Mouse (Mus musculus) G1E (cell line): ENCODE results near the gene Gm13276. TPM values are rescaled to one million over a fixed set of nuclear protein-coding genes. Genes with fewer than 3 reads are reported as not detected.
"Not testable (repeated sequence)": the region's sequence is repeated elsewhere in the genome, so short reads cannot be mapped to it uniquely, and the experiment has no call there.

ENCODE experiments used
- ATAC-seq: 2 replicates; pipeline ENCODE4 v1.8.0; 2016; ENCODE audit warnings: mild to moderate bottlenecking; ENCODE audit not compliant: insufficient number of reproducible peaks, poor library complexity, low FRiP score, severe bottlenecking; ENCODE audit errors: extremely low read depth
- DNase-seq: peaks from one replicate; pipeline ENCODE4 v3.0.0; 2012; ENCODE audit warnings: low spot score
- H3K27me3 ChIP-seq: 2 replicates; pipeline ENCODE4 v1.6.1; 2012; ENCODE audit warnings: mild to moderate bottlenecking, low read length, inconsistent platforms; ENCODE audit not compliant: insufficient read depth
- H3K36me3 ChIP-seq: replicated peaks from 2 replicates; pipeline ENCODE3; 2012; ENCODE audit warnings: mild to moderate bottlenecking, inconsistent platforms
- H3K4me1 ChIP-seq: 2 replicates; pipeline ENCODE4 v1.6.1; 2012; ENCODE audit warnings: low read depth, low read length, inconsistent platforms, mixed read lengths; ENCODE audit not compliant: insufficient read depth
- H3K4me3 ChIP-seq: 2 replicates; pipeline ENCODE4 v1.5.1; 2012; ENCODE audit warnings: low read depth, mild to moderate bottlenecking, inconsistent platforms, low read length, moderate library complexity, mixed read lengths
- H3K9me3 ChIP-seq: replicated peaks from 2 replicates; pipeline ENCODE4 v1.6.1; 2012; ENCODE audit warnings: inconsistent platforms
- polyA plus RNA-seq: library from polyadenylated mRNA; stranded (reverse); fragments of >175 nt; gene quantifications from 2 replicates; pipeline ENCODE4 v1.2.3, GENCODE M21; 2012
- total RNA-seq, 2 experiments: library from RNA; stranded (forward) in 1 of 2; stranded (reverse) in 1 of 2; fragments of 200-1000 nt in 1 of 2; fragments of >200 nt in 1 of 2; fragmentation: Nextera tagmentation in 1 of 2; gene quantifications; 2 replicates each; pipeline ENCODE4 v1.2.3; 2014 to 2017

Gene Gm13276
- total and polyA plus RNA-seq, 3 experiments: not detected

DNA sequence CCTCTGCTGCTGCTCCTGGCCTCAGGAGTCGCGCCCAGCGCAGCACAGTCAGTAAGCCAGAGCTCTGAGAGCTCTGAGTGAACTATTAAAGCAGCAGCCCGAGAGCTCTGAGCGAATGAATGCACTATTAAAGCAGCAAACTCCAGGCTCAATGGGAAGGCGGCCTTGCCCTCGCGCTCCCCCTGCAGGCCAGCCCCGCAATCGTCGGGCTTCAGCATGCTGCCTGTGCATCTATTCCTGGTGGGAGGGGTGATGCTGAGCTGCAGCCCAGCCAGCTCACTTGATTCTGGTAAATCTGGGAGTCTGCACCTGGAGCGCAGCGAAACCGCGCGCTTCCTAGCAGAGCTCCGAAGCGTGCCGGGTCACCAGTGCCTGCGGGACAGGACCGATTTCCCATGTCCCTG, 27.9 kb upstream of the Gm13276 start:
- not testable (repeated sequence) for H3K4me1 ChIP-seq, DNase-seq, H3K4me3 ChIP-seq, ATAC-seq, H3K27me3 ChIP-seq, H3K36me3 ChIP-seq, H3K9me3 ChIP-seq

- DNase-seq, H3K4me1 ChIP-seq, H3K27me3 ChIP-seq, ATAC-seq, H3K4me3 ChIP-seq, H3K9me3 ChIP-seq, H3K36me3 ChIP-seq: not testable (repeated sequence)
Observed at GRCm38 (mm10) chr4:88758751-88759150, 26.8 kb upstream of the Gm13276 start.

DNA sequence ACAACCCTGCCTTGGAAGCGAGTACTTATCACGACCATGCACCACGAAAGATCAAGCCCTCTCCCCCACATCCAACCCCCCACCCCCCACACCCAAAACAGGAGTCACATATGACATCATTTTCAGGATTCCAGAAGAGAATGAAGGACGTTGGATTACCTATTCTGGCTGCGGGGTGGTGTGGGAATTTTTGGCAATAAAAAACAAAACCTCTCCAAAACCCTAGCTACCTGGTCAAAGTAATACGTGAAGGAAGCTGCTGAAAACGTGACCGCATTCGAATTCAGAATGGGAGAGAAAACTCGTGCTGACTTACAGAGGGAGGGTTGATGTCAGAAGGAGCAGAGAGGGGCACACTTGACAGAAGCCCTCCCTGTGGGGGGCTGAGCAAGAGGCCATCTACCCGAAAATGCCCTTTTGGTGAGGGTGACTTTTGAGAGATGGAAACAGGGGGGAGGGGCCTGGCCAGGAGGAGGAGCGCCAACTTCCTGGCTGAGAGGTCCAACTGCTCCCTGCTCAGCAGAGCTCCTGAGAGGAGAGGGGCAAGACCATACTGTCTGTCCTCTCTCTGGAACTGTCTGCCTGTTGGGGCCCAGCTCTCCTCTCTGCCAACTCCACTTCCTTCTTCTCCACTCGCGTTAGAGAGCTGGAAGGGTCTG, 25.8 kb upstream of the Gm13276 start, which contains the start of gene Gm13283:
Gene Gm13283, plus strand, starts transcription at position 510 of the 659 bp plus-strand sequence.
- not testable (repeated sequence) for H3K4me1 ChIP-seq, H3K27me3 ChIP-seq, H3K36me3 ChIP-seq, H3K9me3 ChIP-seq, DNase-seq, H3K4me3 ChIP-seq, ATAC-seq

DNA sequence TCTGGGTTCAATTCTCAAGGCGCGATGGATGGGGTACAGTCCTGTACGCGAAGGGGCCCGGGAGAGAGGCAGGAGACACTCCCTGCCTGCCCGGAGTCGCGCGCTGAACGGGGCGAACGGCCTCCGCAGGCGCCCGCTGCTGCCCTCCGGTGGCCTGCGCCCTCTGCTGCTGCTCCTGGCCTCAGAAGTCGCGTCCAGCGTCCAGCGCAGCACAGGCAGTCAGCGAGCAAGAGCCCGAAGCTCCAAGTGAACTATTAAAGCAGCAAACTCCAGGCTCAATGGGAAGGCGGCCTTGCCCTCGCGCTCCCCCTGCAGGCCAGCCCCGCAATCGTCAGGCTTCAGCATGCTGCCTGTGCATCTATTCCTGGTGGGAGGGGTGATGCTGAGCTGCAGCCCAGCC, 25.1 kb upstream of the Gm13276 start:
- not testable (repeated sequence) for H3K4me1 ChIP-seq, ATAC-seq, H3K4me3 ChIP-seq, H3K27me3 ChIP-seq, H3K9me3 ChIP-seq, H3K36me3 ChIP-seq, DNase-seq

- DNase-seq, H3K4me1 ChIP-seq, H3K9me3 ChIP-seq, H3K4me3 ChIP-seq, H3K36me3 ChIP-seq, ATAC-seq, H3K27me3 ChIP-seq: not testable (repeated sequence)
Observed at GRCm38 (mm10) chr4:88761776-88762175, 23.7 kb upstream of the Gm13276 start.

GRCm38 (mm10) chr4:88762341-88762740, 23.2 kb upstream of the Gm13276 start:
- DNase-seq, H3K4me3 ChIP-seq, ATAC-seq, H3K9me3 ChIP-seq, H3K36me3 ChIP-seq, H3K4me1 ChIP-seq, H3K27me3 ChIP-seq: not testable (repeated sequence)

GRCm38 (mm10) chr4:88763384-88764018, 22.0 kb upstream of the Gm13276 start:
- not testable (repeated sequence) for H3K9me3 ChIP-seq, ATAC-seq, H3K4me3 ChIP-seq, H3K27me3 ChIP-seq, DNase-seq, H3K4me1 ChIP-seq, H3K36me3 ChIP-seq

- not testable (repeated sequence) for H3K4me3 ChIP-seq, DNase-seq, H3K4me1 ChIP-seq, H3K9me3 ChIP-seq, ATAC-seq, H3K27me3 ChIP-seq, H3K36me3 ChIP-seq
Observed at GRCm38 (mm10) chr4:88773534-88773933, 12.0 kb upstream of the Gm13276 start, which contains the start of gene Gm13290. Gene Gm13290 (plus strand): TSS chr4:88773834.

GRCm38 (mm10) chr4:88776622-88777021, 8.9 kb upstream of the Gm13276 start, which contains the start of gene Gm13289:
Gene Gm13289 (plus strand): TSS chr4:88776922.
- not testable (repeated sequence) for H3K4me3 ChIP-seq, H3K36me3 ChIP-seq, H3K4me1 ChIP-seq

DNA sequence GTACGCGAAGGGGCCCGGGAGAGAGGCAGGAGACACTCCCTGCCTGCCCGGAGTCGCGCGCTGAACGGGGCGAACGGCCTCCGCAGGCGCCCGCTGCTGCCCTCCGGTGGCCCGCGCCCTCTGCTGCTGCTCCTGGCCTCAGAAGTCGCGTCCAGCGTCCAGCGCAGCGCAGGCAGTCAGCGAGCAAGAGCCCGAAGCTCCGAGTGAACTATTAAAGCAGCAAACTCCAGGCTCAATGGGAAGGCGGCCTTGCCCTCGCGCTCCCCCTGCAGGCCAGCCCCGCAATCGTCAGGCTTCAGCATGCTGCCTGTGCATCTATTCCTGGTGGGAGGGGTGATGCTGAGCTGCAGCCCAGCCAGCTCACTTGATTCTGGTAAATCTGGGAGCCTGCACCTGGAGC, 6.0 kb upstream of the Gm13276 start, which contains the start of gene Gm13272:
Gene Gm13272, plus strand, starts transcription at position 301 of the 400 bp plus-strand sequence.
- not testable (repeated sequence) for DNase-seq, ATAC-seq, H3K4me1 ChIP-seq, H3K9me3 ChIP-seq, H3K36me3 ChIP-seq, H3K27me3 ChIP-seq, H3K4me3 ChIP-seq

More at GRCm38 (mm10) chr4:88776622-88777021, 8.9 kb upstream of the Gm13276 start, which contains the start of gene Gm13289:
- not testable (repeated sequence) for ATAC-seq, H3K9me3 ChIP-seq, DNase-seq, H3K27me3 ChIP-seq

- H3K36me3 ChIP-seq, H3K27me3 ChIP-seq, H3K9me3 ChIP-seq, H3K4me3 ChIP-seq, H3K4me1 ChIP-seq, ATAC-seq, DNase-seq: not testable (repeated sequence)
Observed at GRCm38 (mm10) chr4:88780320-88780719, 5.2 kb upstream of the Gm13276 start.

DNA sequence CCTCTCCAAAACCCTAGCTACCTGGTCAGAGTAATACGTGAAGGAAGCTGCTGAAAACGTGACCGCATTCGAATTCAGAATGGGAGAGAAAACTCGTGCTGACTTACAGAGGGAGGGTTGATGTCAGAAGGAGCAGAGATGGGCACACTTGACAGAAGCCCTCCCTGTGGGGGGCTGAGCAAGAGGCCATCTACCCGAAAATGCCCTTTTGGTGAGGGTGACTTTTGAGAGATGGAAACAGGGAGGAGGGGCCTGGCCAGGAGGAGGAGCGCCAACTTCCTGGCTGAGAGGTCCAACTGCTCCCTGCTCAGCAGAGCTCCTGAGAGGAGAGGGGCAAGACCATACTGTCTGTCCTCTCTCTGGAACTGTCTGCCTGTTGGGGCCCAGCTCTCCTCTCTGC, 3.7 kb upstream of the Gm13276 start, which contains the start of gene Ifnz:
Gene Ifnz, plus strand, starts transcription at position 301 of the 400 bp plus-strand sequence.
- not testable (repeated sequence) for H3K9me3 ChIP-seq, H3K4me1 ChIP-seq, H3K27me3 ChIP-seq, DNase-seq, ATAC-seq, H3K36me3 ChIP-seq, H3K4me3 ChIP-seq
